Mouse (Mus musculus) lung, adult 18-20 months (tissue): ENCODE data around the gene Cdk5rap2.

Experiments used
- DNase-seq, 2 experiments: peaks; one replicate each; pipeline ENCODE4 v3.0.0; 2022; ENCODE audit warnings: mixed read lengths in 2 of 2

Cdk5rap2 gene

DNA sequence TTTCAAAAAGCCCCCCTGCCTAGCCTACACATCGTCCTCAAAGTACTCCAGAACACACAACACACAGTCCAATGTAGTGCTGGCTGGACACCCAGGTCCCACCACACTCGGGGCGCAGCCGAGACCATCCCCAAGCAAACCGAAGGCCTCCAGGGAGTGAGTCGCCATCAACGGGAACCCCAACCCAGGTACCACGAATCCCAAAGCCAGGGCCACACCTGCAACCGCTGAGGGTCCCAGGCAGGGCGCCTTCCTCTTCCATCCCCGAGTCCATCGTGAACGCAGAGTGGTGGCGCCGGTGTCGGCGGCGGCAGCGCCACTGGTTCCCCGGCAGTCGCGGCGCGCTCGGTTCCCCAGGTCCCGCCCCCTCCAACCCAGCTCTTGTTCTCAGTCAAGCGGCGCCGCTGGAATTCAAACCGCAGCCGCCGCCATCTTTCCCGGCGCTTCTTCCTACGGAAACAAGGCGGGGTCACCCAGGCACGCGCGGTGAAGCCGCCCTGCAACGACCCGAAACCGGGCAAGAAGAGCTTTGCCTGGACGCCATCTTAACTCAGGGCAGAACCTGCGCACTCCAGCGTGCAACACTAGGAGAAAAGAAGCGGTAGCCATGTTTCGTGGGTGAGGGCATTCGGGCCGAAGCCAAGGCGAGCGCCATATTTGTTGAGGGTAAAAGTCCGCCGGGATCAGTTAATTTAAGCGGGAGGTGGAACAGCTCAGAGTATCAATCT lies at the start of gene Cdk5rap2:
Gene Cdk5rap2 (minus strand): TSS at position 450 of the 728 bp plus-strand sequence.
- DNase-seq = peak; percentile 98

DNA sequence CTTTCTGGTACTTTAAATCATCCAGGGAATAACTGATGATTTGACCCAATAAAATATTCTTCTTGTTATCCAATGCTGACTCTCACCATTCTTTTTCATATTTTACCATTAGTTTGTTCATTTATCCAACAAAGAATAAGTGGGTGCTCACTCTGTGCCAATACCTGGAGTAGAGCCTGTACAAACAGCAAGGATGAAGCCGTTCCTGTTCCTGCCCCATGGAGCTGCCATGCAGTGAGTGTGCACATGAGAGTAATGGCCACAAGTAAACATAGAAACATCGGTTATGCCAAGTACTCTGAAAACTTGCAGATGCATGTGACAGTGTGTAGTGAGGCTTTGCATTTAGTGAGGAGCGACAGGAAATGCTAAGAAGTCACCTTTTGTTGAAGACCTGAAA lies 41.9 kb upstream of the Cdk5rap2 start:
- DNase-seq = peak; percentile 19 to 63

DNA sequence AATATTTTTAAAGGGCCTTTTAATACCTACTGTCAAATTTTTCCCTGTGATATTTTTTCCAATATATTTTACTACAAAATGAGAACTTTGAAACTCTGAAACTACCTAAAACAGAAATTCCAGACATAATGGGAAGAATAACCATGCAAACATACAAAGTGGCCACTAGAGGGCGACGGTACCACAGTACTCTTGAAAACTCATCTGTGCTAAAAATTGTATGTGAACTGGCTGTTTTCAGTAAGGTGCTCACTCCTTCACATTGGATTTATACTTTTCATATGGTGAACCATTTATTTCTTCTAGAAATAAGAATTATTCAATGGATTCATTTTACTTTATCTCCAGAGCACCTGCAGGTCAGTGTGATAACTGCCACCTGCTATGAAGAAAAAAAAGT lies 41.5 kb upstream of the Cdk5rap2 start:
- DNase-seq = peak; percentile 18 to 21

DNA sequence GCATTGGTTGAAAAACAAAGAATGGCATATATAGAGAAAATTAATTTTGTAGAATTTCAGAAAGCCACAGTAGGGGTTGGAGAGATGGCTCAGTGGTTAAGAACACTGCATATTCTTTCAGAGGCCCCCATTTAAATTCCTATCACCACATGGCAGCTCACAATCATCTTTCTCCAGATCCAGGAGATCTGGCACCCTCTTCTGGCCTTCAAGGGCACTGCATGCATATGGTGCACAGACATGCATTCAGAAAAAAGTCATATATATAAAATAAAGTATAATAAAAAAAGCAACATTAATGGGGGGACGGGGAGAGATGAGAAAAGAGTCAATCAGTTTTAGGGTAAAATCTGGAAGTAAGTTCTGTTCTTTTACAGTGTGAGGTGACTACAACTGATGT lies 39.4 kb upstream of the Cdk5rap2 start:
- no peak for DNase-seq

DNA sequence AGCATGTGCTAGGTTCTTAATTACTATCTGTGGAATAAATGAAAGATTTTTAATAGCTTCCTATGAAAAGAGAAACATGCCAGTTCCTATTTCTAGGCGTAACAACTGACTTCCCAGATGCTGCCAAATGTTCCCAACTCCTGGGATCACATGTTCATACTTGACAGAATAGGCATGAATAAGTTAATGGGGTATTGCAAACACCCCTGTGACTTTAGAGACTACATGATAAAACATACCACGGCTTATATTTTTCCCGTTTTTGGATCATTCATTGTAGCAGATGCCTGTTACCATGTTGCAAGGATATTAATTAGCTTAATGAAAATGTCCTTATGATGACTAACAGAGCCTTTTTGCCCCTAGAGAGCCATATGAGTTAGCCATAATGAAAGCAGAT lies 36.5 kb upstream of the Cdk5rap2 start:
- no peak for DNase-seq

DNA sequence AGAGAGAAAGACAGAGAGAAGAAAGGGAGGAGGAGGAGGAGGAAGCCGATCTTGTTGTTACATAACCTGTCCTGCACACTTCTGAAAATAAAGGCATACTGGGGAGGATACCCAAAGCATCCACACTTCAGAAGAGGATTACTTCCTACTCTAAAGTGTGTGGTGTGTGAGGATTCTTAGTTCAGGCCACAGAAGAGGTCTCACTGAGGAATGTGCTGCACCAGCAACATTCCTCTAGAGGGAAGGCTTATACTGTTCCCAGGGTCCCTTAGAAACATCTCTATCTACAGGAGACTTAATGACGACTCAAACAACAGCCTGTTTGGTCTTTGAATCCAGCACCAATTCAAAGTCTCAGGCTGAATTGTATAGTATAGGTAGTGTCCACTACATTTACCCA lies 10.0 kb upstream of the Cdk5rap2 start:
- DNase-seq = no peak

DNA sequence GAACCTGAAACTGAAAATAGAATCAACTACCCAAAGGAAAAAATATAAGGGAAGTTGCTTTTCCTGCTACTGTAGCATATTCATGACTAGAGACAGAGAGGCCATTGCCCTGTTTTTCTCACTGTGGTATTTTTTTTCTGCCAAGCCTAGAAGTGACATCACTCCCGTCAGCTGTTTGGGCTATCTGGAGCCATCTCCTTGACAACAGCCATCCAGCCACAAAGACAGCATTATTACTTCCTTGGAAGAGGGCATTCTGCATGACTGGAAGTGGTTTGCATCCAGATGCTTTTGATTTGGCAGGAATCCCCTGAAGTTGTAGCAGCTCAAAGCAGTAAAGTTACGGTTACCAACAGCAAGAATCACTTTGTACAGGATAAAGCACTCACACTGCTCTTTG lies 1.9 kb upstream of the Cdk5rap2 start:
- DNase-seq = no peak

DNA sequence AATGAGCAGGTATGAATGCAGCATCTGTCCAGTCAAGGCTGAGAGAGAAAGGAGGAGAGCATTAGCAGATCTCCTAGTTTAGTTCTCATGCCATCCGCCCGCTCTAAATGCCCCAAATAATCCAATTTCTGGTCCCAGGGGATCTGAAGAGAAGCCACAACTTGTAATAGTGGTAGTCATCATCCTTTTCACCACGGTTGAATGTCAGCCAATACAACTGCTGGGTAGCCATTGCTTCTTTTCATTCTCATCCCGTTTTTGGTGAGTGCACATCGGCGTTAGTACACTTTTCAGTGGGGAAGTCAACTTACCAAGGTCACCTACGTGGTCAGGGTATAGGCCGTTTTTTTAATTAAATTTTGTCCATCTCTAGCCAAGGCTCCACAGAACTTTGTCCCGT lies 787 bp downstream of the Cdk5rap2 start:
- DNase-seq = no peak

DNA sequence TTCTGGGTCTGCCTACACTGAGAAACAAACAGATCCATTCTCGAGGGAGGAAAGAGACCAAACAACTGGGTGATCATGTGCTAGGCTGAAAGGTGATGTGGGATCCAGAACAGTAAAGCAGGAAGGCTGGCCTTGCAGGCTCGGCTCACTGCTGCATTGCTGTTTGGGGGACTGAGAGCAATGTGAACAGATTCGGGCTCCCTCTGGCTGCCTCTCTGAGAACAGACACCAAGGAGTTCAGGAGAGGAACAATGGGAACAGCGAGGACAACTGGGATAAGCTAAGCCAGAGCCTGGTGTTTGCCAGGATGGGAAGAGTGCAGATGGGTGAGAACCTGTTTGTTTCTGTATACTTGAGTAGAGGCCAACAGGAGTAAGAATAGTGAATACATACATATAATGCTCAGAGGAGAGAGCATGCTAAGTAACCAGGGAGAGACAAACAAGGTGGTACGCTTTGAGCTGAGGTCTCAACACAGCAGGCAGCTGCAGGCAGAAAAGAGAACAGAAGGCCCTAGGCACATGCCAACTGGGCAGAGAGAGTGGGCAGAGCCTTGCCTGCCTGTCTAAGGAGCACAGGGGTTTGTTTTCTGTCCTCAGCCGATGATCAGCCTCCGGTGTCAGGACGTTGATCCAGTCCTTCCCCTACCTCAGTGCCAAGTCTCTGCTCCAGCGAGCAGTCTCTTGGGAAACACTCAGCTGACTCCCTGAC lies 8.0 kb downstream of the Cdk5rap2 start:
- peak in 1 of 2 experiments; percentile 7 for DNase-seq

DNA sequence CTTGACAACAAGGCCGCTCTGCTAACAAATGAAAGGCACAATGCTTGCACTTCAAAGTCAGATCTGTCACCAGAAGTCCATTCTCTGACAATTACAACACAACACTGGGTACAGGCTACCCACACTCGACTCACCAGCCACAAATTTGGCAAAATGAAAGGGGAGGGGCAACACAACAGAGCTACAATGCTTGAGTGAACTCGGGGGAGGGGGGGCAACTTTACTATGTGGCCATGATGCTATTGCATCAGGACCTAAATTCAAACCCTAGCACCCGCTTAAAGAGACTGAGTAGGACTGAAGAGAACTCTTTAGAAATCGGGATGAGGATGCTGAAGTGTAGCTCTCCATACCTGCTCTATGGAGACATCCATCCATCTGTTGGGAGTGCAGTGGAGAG lies 10.8 kb downstream of the Cdk5rap2 start:
- no peak for DNase-seq

DNA sequence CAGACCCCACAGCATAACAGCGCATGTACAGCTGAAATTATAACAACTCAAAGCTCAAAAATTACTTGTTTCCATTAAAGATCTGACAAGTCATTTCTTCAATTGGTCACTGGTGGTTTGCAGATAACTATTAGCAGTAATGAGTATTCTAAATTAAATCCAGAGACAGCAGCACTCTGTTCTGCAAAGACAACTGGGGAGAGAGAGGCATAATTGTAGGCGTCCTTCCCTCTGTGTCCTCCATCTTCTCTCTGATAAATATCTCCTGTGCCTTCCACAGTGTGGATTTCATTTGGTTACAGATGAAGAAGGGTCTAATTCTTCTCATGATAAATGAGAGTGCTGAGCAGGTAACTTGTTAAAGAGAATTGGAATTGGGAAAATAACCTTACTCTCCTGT lies 11.2 kb downstream of the Cdk5rap2 start:
- DNase-seq = no peak

DNA sequence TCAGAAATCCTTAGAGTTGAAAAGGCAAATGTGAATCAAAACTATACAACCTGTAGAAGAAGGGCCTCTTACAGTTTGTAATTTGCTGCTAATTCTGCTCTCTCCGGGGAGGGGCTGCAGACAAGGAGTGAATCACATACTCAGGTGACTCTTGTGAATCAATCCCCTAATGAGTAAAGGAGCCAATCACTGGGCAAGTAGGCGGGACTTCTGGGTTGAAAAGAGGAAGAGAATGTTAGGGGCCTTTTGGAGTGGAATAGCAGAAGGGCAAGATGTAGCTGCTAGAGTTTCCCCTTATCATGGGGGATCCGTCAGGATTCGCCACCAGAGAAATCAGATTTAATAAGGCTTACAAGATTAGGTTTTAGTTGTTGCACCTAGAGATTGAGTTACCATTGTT lies 12.2 kb downstream of the Cdk5rap2 start:
- DNase-seq = no peak

DNA sequence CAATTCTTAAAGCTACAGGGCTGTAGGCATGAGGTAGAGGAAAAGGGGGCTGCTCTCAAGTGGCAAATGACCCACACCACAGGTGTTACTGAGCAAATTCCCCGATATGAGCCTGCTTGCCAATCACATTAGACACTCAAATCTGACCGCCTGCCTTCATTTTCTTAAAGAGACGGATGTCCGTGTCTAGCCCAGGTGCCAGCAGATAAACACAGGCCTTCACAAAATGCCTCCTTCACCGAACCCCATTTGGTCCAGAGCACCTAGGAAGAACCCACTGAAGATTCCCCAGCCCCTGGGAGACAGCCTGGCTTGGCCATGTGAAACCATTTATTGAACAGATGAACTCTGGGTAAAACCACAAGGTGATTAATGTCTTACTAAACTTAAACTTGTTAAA lies 13.5 kb downstream of the Cdk5rap2 start:
- DNase-seq = no peak

DNA sequence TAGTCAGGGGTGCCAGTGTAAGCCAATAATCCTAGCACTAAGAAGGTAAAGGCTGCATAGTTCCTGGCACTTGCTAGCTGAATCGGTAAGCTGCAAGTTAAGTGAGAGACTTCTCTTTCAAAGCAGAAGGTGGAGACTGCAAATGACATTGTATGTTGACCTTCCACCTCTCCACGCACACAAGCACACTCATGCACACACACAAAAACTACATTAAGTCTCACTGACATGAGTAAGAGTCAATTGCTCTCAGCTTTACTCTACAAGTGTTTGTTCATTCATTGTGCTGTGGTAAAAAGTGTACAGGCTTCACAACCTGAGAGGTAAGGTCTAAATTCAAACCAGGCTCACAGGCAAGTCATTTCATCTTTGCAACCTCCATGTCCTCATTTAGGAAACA lies 15.5 kb downstream of the Cdk5rap2 start:
- DNase-seq = no peak

DNA sequence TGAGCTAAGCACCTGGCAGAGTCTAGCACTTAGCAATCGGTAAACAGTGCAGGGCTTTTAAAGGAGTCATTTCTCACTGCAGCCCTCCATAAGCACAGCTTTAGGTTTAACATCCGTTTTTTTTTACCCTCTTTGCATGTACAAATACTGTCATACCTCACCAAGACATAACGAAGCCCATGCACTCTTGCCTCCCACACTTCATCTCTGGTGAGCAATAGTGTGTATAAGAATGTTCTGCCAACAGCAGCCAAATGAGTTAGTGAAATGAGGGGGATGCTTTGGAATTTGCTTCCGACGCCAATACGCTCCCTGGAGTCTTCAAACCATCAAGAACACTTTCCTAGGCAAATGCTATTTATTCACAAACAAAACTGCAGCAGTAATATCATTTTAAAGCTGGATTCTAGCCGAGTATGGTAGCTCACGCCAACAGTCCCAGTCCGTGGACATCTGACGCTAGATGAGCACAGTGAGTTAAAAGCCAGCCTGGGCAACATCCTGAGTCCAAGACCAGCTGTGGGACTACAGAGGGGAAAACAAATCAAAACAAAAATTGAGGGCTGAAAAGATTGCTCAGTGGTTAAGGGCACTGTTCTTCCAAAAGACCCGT lies 18.4 kb downstream of the Cdk5rap2 start:
- peak in 1 of 2 experiments; percentile 9 for DNase-seq

DNA sequence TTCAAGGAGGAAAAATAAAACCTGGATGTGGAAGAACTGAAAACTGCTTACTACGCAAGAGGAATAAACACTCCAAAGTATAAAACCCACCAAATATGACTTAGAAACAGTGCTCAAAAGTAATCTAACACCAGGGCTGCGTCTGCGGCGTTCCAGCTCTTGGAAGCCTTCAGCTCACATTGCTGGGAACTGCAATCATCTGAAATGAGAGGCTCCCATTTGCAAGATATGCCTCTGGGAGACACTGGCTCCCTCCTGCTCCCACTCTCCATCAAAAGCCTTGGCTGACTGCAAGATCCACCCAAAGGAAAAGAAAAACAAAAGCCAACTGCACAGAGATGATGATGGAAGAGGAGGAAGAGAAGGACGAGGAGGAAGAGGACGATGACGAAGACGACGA lies 19.2 kb downstream of the Cdk5rap2 start:
- peak in 1 of 2 experiments; percentile 6 for DNase-seq

DNA sequence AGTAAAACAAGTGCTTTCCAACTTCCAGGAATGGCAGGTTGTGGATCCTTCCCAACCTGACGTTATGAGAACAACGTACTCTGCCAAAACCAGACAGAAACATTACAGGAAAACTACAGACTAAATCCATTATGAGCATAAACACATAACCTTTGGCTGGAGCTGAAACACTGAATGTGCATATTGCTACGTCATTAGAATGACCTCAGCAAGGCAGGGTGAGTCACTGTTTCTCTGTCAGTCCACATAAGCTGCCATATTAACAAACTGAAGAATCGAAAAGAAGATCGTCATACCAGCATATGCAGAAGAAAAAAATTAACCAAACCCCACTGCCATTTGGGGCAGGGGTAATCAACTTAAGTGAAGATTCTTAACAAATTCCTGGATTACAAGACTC lies 24.0 kb downstream of the Cdk5rap2 start:
- DNase-seq = no peak

DNA sequence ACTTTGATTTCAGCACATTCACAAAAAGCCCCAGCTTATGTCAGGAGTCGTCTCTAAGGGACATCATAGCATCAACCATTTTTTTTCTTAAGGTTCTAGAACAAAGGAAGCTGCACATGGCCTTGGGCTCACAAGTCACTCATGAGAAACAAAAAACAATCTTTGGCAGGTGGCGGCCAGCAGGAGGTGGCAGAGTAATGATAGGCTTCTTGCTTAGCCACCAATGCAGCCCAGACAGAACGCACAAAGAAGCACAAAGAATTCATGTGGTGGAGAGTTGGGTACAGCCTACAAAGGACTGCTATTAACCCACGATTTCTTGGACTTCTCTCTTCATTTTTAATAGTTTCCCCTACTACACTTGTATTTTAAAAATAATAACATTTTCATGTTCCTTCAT lies 32.9 kb downstream of the Cdk5rap2 start:
- DNase-seq = no peak

DNA sequence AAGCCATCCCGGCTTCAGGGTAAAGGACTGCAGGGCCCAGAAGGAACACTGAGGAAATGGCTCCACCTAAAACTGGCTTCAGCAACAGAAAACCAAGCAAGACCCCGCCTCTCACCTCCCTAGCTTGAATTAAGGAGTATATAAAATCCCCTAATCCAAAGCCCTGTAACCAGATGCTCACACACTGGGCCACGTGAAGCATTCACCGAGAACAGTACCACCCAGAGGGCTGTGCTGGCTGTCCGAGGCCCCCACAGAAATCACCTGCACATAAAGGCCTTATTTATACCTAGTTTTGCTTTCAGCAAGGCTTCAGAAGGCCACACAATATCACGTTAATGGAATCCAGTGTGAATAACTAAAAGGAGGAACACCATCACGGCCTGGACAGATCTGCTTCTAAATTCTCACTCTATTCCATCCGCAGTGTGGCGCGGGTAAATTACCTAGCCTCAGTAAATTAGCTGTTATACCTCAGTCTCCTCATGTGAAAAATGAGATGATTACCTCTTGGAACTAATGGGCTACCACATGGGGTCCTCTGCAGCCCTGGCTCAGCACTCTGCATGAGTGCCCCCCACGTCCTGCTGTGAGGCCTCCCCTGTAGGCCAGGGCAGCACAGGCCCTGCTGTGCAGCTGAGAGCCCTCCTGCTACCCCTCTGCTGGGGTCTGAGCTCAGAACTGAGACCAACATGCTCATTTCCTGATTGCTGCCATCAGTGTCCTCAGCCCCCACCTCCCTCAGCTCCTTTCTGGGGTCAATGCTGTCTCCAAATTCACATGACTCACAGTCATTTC lies 45.0 kb downstream of the Cdk5rap2 start:
- no peak for DNase-seq

DNA sequence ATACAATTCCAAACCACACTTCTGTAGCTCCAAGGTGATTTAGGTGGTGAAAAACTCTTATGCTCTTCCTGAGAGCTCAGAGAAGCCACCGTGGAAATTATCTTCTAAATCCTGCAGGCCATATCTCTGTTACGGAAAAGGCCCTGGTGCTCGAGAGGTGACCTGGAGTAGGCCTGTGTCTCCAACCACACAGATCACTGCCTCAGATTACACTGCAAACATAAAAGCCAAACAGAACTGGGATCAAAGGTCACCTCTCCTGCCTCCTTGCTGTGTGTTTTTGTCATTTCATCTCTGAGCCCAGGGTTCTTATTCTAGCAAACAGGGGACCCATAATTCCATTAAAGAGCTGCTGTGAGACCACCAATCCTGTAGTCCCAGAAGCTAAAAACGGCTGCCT lies 48.9 kb downstream of the Cdk5rap2 start:
- no peak for DNase-seq

DNA sequence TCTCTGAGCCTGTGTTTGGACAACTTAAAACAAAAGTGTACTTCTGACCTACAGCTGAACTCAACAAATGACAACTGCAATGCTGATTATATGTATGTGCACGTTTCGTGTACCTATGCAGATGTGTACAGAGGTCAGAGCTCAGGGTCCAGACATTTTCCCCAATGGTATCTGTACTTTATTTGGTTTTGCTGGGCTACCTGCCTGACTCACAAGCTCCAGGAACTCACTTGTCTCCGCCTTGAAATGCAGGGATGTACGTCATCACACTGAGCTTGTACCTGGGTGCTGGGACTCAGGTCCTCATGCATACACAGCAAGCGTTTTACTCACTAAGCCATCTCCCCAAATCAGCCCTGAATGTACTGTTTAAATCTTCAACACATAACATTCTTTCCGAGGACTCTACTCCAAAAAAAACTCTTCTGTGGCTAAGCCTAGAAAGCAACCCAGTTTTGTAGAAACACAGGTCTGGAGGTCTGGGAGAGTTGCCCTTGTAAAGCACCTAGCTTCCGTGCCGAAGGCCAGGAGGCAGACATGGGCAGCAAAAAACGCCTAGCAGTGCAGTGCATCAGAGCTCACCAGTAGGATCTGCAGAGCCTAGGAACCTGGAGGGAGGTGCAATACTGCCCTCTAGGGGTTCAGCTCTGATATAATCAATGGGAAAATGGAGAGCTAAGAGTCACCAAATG lies 54.4 kb downstream of the Cdk5rap2 start:
- DNase-seq = peak; percentile 9 to 18

DNA sequence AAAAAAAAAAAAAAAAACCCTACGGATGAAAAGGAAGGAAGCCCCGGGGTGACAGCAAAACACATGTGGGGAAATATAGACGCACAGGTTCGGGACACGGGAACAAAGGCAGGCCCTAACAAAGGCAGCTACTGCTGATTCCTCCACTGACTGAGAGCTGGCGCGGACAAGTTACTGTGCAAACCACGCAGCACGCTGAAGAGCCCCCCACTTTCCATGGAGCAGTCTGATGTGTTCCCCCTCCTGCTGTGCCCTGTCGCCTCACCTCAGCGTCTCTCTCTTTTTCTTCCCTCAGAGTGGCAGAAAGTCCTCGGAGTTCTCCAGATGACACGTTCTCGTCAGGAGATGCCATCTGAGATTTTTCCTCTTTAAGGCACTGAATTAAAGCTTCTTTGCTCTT lies 55.8 kb downstream of the Cdk5rap2 start:
- no peak for DNase-seq

DNA sequence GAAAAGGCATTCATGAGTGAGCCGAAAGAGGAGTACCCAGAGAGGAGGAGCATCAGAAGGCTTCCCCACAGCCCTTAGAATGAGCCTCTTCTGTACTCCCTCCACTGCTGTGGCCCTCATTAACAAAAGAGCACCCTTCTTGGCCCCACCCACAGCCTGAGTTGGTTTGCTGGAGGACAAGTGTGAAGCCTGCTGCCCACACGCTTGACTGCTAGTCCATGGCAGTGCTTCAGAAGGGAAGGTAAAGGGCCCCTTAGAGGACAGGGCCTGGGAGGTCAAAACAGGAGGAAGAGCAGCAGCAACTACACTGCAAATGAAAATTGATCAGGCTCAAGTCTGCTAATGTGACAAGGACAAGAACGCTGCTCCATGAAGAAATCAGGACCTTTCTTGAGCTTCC lies 56.6 kb downstream of the Cdk5rap2 start:
- DNase-seq = no peak
